Mouse (Mus musculus) ES-Bruce4 (cell line): ENCODE measurements around the gene Gpha2.

Experiments
- CTCF ChIP-seq: IDR thresholded peaks from one replicate; pipeline ENCODE4 v1.8.1; 2011; ENCODE audit warnings: low read depth, low read length
- POLR2A ChIP-seq: IDR thresholded peaks from one replicate; pipeline ENCODE4 v1.8.1; 2011; ENCODE audit warnings: low read length; ENCODE audit not compliant: insufficient read depth

GRCm38 (mm10) chr19:6216046-6216705 is 10.0 kb upstream of the Gpha2 start:
- TF ChIP-seq CTCF (no peak), POLR2A (no peak)
